Mouse (Mus musculus): ENCODE measurements around the gene Astl. TPM values are rescaled to one million over a fixed set of nuclear protein-coding genes. Genes with fewer than 3 reads are reported as not detected.

The Astl gene
- polyA plus RNA-seq, 1 experiment, result not detected

GRCm38 (mm10) chr2:127328090-127328851 is 10.2 kb upstream of the Astl start:
- WGBS, result 73% methylated on average over 12 of the region's 12 CpGs
- Histone ChIP-seq H3K27ac (ENCODE audit: insufficient read depth, low read length) (no peak overlapping the region), H3K4me3 (replicated peaks; ENCODE audit: insufficient read depth, low read depth, low read length) (no peak overlapping the region), H3K4me1 (ENCODE audit: control insufficient read depth, insufficient read depth, low read length) (no peaks in the 10 kb centered on the region), H3K27me3 (ENCODE audit: control insufficient read depth, insufficient read depth, low read length) (no peaks in the 10 kb centered on the region)
- DNase-seq, result no peak
- TF ChIP-seq CTCF (IDR thresholded peaks at IDR 0.05; ENCODE audit: borderline replicate concordance, insufficient read depth, low read depth, low read length), result no peak
- TF ChIP-seq POLR2A (IDR thresholded peaks at IDR 0.05; ENCODE audit: borderline replicate concordance, insufficient read depth, low read length), result no peak

GRCm38 (mm10) chr2:127332807-127333570 is 5.5 kb upstream of the Astl start:
- DNase-seq, result no peak
- H3K27ac ChIP-seq (ENCODE audit: insufficient read depth, low read length), result no peak overlapping the region
- H3K4me1 ChIP-seq (ENCODE audit: control insufficient read depth, insufficient read depth, low read length), result no peaks in the 10 kb centered on the region
- WGBS, result 67% methylated on average over 14 of the region's 14 CpGs
- H3K4me3 ChIP-seq (replicated peaks; ENCODE audit: insufficient read depth, low read depth, low read length), result no peak overlapping the region
- no peaks in the 10 kb centered on the region for H3K27me3 ChIP-seq (ENCODE audit: control insufficient read depth, insufficient read depth, low read length)
- TF ChIP-seq POLR2A (IDR thresholded peaks at IDR 0.05; ENCODE audit: borderline replicate concordance, insufficient read depth, low read length) (no peak), CTCF (IDR thresholded peaks at IDR 0.05; ENCODE audit: borderline replicate concordance, insufficient read depth, low read depth, low read length) (no peak)

- Histone ChIP-seq H3K27ac (ENCODE audit: insufficient read depth, low read length) (no peak overlapping the region), H3K4me1 (ENCODE audit: control insufficient read depth, insufficient read depth, low read length) (no peaks in the 10 kb centered on the region), H3K27me3 (ENCODE audit: control insufficient read depth, insufficient read depth, low read length) (no peaks in the 10 kb centered on the region), H3K4me3 (replicated peaks; ENCODE audit: insufficient read depth, low read depth, low read length) (no peak overlapping the region)
- TF ChIP-seq POLR2A (IDR thresholded peaks at IDR 0.05; ENCODE audit: borderline replicate concordance, insufficient read depth, low read length) (no peak), CTCF (IDR thresholded peaks at IDR 0.05; ENCODE audit: borderline replicate concordance, insufficient read depth, low read depth, low read length) (no peak)
- no peak for DNase-seq
- WGBS, result 60% methylated on average over 5 of the region's 5 CpGs
Observed at GRCm38 (mm10) chr2:127333945-127334603, 4.4 kb upstream of the Astl start.

GRCm38 (mm10) chr2:127335078-127335541 is 3.3 kb upstream of the Astl start:
- Histone ChIP-seq H3K27me3 (ENCODE audit: control insufficient read depth, insufficient read depth, low read length) (no peaks in the 10 kb centered on the region), H3K27ac (ENCODE audit: insufficient read depth, low read length) (no peak overlapping the region), H3K4me3 (replicated peaks; ENCODE audit: insufficient read depth, low read depth, low read length) (no peak overlapping the region), H3K4me1 (ENCODE audit: control insufficient read depth, insufficient read depth, low read length) (no peaks in the 10 kb centered on the region)
- no peak for DNase-seq
- 57% methylated on average over 11 of the region's 11 CpGs for WGBS
- TF ChIP-seq POLR2A (IDR thresholded peaks at IDR 0.05; ENCODE audit: borderline replicate concordance, insufficient read depth, low read length), result no peak
- no peak for TF ChIP-seq CTCF (IDR thresholded peaks at IDR 0.05; ENCODE audit: borderline replicate concordance, insufficient read depth, low read depth, low read length)

GRCm38 (mm10) chr2:127335767-127336496 is 2.5 kb upstream of the Astl start, which contains the start of gene Dusp2:
Gene Dusp2 (plus strand): TSS chr2:127336159.
- 1% methylated on average over 71 of the region's 76 CpGs for WGBS
- no peak for TF ChIP-seq CTCF (IDR thresholded peaks at IDR 0.05; ENCODE audit: borderline replicate concordance, insufficient read depth, low read depth, low read length)
- TF ChIP-seq POLR2A (IDR thresholded peaks at IDR 0.05; ENCODE audit: borderline replicate concordance, insufficient read depth, low read length), result no peak
- DNase-seq, result peak; percentile 72 to 73
- Histone ChIP-seq H3K4me3 (replicated peaks; ENCODE audit: insufficient read depth, low read depth, low read length) (peak within 1 kb of the TSS; percentile 55), H3K27ac (ENCODE audit: insufficient read depth, low read length) (no peak within 1 kb of the TSS), H3K4me1 (ENCODE audit: control insufficient read depth, insufficient read depth, low read length) (no peaks in the 10 kb centered on the region), H3K27me3 (ENCODE audit: control insufficient read depth, insufficient read depth, low read length) (no peaks in the 10 kb centered on the region)

- no peak for TF ChIP-seq CTCF (IDR thresholded peaks at IDR 0.05; ENCODE audit: borderline replicate concordance, insufficient read depth, low read depth, low read length)
- TF ChIP-seq POLR2A (IDR thresholded peaks at IDR 0.05; ENCODE audit: borderline replicate concordance, insufficient read depth, low read length), result no peak
- H3K27ac ChIP-seq (ENCODE audit: insufficient read depth, low read length), result no peak overlapping the region
- no peaks in the 10 kb centered on the region for H3K27me3 ChIP-seq (ENCODE audit: control insufficient read depth, insufficient read depth, low read length)
- H3K4me3 ChIP-seq (replicated peaks; ENCODE audit: insufficient read depth, low read depth, low read length), result peak overlapping the region; percentile 55
- 3% methylated on average over 33 of the region's 33 CpGs for WGBS
- H3K4me1 ChIP-seq (ENCODE audit: control insufficient read depth, insufficient read depth, low read length), result no peaks in the 10 kb centered on the region
- no peak for DNase-seq
Observed at GRCm38 (mm10) chr2:127336497-127336832, 2.0 kb upstream of the Astl start.

GRCm38 (mm10) chr2:127336885-127337284 is 1.6 kb upstream of the Astl start:
- Histone ChIP-seq H3K4me3 (replicated peaks; ENCODE audit: insufficient read depth, low read depth, low read length) (peak overlapping the region; percentile 55), H3K4me1 (ENCODE audit: control insufficient read depth, insufficient read depth, low read length) (no peaks in the 10 kb centered on the region), H3K27me3 (ENCODE audit: control insufficient read depth, insufficient read depth, low read length) (no peaks in the 10 kb centered on the region), H3K27ac (ENCODE audit: insufficient read depth, low read length) (no peak overlapping the region)
- TF ChIP-seq POLR2A (IDR thresholded peaks at IDR 0.05; ENCODE audit: borderline replicate concordance, insufficient read depth, low read length) (no peak), CTCF (IDR thresholded peaks at IDR 0.05; ENCODE audit: borderline replicate concordance, insufficient read depth, low read depth, low read length) (no peak)
- 44% methylated on average over 5 of the region's 5 CpGs for WGBS
- DNase-seq, result no peak

Measured in cerebellum, adult 2 months (tissue).